Mouse (Mus musculus): ENCODE data around the gene Fcer1g.

The Fcer1g gene

DNA sequence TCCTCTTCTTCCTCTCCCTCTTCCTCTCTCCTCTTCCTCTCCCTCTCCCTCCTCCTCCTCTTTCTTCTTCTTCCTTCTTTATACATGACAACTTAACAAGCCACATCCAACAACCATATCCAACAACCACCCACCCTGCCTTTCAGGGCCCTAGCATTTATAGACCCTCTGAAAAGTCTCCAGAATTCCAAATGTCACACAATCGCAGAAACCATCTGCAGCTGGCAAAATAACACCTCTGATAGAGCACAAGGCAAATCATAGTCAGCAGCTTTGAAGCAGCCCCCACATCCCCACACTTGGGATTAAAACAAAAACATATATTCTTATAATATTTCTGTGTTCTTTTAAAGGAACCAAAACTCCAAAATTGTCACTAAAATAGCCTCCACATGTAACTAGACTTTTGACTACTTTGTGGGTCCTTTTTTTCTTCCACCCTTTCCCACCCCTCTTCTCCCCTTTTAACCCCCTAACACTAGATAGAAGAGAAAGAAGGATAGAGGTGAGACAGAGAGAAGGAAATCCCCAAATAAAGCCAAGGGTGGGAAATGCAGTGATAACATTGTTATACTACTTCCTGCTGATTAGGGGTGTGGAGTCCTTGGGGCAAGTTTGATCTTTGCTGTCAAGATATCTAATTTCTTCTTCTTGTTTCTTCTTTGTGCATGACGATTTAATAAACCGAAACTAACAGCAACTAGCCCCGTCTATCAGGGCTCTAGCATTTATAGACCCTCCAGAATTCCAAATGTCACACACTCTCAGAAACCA lies 32.0 kb upstream of the Fcer1g start:
- DNase-seq: no peak

GRCm38 (mm10) chr1:171263666-171264461 lies 29.7 kb upstream of the Fcer1g start:
- DNase-seq: peak in 1 of 2 experiments; percentile 40

DNA sequence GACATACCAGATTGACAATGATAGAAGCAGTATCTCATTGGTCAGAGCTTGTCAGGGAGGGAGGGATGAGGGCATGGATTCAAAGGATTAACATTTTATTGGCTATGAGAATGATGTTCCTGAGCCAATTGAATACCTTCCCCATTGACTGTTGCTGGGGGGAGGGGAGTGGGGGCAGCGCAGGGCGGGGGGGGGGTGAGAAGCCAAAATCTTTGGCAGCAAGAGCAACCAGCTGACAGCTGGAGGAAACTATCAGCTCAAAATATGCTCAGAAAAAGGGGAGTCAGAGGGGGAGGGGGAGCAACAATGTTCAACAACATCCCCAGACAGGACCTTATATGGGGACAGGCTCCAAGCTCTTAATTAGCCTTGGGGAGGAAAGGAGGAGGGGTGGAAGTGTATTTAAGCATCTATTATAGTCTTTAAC lies 29.0 kb upstream of the Fcer1g start:
- peak; percentile 61 to 64 for DNase-seq

- DNase-seq: peak; percentile 77 to 82
These were observed 28.5 kb upstream of the Fcer1g start for GRCm38 (mm10) chr1:171262594-171263130.

- DNase-seq: no peak
These were observed 26.2 kb upstream of the Fcer1g start for GRCm38 (mm10) chr1:171260316-171260715.

DNA sequence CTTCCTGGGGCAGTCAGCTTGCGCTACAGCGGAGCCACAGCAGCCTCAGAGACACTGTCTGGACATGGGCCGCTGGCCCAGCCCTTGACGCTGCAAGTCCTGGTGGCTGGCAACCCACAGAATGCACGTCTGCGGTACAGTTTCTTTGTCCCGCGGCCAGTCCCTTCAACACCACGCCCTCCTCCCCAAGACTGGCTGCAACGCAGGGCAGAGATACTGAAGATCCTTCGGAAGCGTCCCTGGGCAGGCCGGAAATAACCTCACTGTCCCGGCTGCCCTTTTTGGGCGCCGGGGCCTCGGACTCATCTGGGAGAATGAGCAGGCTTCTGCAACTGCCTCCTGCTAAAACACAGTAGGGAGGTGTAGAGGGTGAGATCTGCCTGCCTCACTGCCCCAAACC lies 24.8 kb upstream of the Fcer1g start:
- DNase-seq: no peak

- no peak for DNase-seq
These were observed 23.6 kb upstream of the Fcer1g start for GRCm38 (mm10) chr1:171257781-171258180.

- DNase-seq: peak in 1 of 2 experiments; percentile 82
These were observed 22.9 kb upstream of the Fcer1g start for GRCm38 (mm10) chr1:171256937-171257548.

GRCm38 (mm10) chr1:171256095-171256818 lies 22.1 kb upstream of the Fcer1g start:
- DNase-seq: peak; percentile 66 to 84

- no peak for DNase-seq
These were observed 18.2 kb upstream of the Fcer1g start for GRCm38 (mm10) chr1:171252415-171252814.

DNA sequence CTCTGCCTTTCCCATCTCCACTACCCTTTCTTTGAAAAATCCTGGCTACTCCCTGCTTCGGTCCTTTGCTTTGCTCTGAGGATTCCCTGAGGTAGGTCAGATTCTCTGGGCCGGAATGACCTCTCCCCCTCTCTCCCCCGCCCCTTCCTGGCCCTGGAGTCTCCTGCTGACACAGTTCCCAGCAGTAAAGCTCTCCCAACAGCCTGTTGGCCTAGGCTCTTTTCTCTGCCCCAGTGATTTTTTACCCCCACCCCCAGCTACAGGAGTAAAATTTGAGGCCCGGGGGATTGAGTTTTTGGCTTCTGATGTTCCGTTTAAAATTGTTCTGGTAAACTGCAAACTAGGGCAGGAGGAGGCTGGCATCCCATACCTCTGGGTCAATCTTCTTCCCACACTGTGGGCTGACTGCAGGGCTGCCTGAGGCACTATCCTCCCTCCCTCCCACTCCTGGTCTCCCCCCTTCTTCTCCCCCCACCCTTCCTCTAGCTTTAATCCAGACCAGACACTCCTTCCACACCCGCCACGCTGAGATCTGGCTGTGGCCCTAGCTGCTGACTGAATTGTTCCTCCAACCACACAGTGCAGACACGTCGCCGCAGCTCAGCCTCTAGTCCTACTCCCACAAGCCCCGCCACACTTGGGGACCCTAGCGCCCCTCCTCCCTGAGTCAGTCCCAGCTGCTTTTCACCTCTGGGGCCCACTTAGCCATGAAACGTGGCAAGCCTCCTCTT lies 17.6 kb upstream of the Fcer1g start:
- peak; percentile 65 to 72 for DNase-seq

DNA sequence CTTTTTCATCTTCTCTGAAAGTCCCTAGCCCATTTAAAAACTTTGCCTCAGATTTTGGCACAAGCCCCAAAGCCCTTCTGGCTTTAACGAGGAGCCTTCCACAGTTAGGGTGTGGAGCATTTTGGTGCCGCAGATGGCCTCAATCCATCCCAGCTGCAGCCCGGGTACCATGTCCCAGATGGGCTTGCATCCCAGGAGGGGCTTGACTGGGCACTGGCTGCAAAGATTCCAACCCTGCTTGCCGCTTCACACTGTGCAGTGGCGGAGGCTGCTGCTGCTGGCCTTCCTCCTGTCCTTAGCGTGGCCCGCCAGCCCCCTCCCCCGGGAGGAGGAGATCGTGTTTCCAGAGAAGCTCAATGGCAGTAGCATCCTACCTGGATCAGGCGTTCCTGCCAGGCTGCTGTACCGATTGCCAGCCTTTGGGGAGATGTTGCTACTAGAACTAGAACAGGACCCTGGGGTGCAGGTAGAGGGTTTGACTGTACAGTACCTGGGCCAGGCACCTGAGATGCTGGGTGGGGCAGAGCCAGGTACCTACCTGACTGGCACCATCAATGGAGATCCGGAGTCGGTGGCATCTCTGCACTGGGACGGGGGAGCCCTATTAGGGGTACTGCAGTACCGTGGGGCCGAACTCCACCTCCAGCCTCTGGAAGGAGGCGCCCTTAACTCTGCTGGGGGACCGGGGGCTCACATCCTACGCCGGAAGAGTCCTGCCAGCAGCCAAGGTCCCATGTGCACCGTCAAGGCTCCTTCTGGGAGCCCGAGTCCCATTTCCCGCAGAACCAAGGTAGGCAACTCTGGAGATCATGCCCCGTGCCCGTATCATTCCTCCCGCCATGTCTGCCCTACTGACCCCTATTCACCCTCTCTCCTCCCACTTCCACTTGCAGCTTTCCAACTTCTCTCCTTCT lies 16.8 kb upstream of the Fcer1g start, which contains the start of gene Ndufs2:
TSS of gene Ndufs2 (minus strand) at position 709 of the 914 bp plus-strand sequence.
- DNase-seq: no peak

DNA sequence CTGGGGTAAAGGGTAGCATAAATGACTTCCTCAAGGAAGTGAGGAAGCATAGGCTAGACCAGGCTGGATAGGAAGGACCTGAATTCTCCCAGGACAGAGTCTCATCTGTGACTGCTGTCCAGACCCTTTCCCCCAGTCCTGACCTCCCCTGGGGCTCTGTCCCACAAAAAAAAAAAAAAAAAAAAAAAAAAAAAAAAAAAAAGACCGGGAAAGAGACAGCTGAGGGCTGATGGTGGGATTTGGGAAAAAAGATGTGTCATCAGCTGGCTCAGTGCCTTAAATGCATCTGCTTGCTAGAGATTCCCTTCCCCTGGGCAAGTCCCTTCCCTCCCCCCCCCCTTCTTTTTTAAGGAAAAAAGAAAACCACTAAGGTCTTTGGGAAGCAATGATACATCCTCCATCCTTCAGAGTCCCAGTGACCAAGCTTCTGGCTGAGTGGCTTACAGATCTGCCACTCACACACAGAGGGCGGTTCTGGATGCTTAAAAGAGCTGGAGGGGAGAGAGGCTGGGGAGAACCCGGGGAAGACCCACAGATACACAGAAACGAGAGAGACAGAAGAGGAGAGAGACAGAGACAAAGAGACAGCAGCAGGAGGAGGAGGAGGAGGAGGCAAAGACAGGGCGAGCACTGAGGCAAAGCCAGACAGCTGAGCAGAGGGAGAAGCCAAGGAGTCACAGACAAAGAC lies 15.9 kb upstream of the Fcer1g start, which contains the start of gene Adamts4:
TSS of gene Adamts4 (plus strand) at position 509 of the 688 bp plus-strand sequence.
- DNase-seq: peak; percentile 61 to 63

DNA sequence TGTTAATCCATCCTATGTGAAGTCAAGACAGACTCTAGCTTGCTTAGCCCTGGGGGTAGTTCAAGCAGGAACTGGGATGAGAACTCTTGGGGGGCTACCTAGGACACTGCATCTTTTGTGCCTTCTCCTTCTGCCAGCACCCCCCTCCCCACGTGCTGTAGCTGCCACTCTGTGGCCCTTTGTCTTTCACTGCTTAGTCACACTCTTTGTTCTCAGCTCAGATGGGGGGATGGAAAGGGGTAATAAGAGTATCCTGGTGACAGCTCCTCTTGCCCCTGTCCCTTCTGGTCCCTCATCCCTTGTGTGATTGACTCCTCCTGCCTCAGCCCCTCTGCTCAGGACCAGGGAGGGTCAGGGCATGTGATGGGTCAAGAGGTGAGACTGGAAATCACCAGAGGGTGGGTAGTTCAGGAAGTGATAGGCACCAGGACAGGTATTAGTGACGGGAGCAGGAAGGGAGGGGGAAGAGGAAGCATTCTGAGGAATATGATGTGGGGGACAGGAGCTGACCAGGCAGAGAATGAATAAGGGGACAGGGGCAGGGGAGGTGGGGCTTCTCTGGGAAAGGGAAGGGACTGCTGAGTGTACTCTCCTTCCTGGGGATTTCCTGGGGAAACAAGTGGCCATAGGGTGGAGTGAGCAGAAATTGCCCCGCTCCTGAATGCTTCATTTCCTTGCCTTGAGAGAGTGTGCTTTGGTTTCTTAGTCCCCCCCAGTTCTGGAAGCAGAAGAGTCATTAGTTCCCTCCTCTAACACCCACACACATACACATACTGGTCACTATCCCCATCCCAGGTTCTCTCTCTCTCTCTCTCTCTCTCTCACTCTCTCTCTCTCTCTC lies 14.4 kb upstream of the Fcer1g start:
- peak in 1 of 2 experiments; percentile 18 for DNase-seq

- DNase-seq: peak in 1 of 2 experiments; percentile 30
These were observed 13.8 kb upstream of the Fcer1g start for GRCm38 (mm10) chr1:171247916-171248315.

DNA sequence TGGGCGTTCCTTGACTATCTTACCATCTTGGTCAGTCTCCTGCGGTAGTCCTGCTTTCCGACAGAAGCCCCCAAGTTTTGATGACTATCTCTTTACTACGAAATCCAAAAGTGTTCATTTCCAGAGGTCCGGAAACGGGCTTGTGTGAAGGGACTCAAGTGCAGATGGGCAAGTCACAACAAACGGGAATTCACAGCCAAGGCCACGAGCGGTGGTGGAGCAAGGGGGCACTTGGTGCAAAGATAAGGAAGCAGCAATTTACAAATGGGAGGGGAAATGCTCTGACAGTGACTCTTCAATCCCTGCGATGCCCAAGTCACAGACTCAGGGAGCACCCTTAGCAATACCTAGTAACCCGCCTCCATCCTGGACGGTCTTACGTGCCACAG lies 13.3 kb upstream of the Fcer1g start:
- no peak for DNase-seq

- peak; percentile 96 to 98 for DNase-seq
These were observed 12.7 kb upstream of the Fcer1g start for GRCm38 (mm10) chr1:171246709-171247452.

DNA sequence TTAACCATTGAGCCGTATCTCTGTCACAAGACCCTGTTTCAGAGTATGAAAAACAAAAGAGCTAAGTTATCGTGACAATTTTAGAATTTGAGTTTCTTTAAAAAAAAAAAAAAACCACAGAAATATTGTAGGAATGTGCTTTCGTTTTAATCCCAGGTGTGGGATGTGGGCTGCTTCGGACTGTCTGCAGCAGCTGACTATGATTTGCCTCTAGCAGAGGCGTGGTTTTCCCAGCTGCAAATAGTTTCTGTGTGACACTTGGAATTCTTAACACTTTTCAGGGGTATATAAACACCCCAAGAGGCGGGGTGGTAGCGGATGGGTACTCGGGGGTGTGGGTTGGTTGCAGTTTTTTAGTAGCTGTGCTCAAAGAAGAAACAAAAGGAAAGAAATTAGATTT lies 11.2 kb upstream of the Fcer1g start:
- no peak for DNase-seq
